Mouse (Mus musculus) adrenal gland (tissue): ENCODE measurements around the gene Ascl1.

Experiments used
- intact Hi-C: fragments of 180-260 bp; cut with DNase I; formaldehyde crosslinking; loops from one replicate; pipeline ENCODE4 v1.15.1; 2025

Gene Ascl1

DNA sequence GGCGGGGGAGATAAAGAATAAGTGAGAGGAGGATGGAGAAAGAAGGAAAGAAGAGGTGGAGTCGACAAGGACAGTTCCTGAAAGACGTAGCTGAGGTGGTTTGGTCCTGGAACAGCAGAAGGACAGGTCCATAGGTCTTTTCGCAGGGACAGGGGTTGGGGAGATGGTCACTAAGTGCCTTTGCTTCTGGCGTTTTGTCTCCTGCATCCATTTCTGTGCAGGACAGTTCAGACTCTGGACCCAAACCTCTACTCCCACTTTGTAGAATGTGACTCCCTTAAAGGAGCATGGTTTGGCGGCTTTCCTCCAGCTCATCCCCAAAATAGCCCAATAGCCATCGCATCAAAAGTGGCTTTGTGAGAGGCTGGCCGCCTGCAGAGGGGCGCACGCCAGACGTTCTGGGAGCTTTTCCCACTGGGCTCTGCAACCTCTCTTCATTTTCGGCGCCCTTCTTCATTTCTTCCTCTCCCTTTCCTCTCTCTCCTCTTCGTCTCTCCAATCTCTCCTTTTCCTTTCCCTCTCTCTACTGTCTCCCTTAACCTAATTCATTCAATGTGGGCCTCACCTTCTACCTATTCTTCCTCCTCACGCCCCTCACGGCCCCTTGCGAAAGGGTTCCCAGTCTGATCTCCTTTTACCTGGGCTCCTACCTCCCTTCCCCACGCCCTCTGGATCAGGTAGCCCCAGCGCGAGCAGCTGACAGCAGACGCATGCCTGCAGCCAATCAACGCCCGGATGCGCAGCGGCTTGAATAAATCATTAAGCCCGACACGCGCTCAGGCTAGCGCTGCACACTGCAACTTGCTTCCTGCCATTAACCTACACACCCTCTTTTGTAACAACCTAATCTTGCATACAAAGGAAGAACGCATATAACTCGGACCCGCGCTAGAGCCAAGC lies 7.5 kb downstream of the Ascl1 start:
- intact Hi-C loops = no loop called here

DNA sequence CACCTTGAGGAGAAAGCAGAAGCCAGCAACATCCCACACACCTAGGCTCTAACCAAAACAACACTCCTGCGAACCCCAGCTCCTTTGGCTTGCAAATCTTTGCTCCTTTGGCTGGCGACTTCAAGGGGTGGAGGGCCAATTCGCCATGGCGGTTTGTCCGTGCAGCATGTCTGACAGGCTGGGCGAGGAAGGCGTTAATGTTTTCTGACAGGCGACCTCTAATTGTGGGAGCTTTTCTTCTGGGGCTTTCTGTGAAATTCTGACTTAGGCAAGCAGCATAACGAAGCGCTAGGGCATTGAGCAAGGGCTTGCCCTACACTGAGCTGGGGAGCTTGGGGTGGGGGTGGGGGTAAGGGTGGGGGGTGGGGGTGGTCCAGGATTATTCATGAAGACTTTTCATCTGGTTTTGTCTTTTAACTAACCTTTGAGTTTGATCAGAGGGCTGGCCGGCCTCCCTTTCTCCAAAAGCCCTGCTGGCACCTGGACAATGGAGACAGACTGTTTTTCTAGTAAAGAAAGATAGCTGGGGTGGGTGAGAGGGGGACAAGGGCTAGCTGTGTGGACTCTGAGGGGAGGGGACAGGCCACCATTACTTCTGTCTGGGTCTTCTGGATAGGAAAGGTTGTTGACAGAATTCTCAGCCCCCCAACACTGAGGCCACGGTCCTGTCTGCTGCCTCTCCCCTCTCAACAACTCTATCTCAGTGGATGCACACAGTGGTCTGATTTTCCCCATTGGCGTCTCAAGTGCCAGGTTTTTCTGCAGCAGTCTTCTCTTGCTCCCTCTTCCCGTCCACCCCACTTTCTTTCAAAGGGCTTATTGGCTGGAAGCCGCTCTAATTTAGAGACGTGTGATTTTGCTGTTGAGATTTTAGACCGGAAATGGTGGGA lies 8.4 kb downstream of the Ascl1 start:
- intact Hi-C loops = no loop called here

DNA sequence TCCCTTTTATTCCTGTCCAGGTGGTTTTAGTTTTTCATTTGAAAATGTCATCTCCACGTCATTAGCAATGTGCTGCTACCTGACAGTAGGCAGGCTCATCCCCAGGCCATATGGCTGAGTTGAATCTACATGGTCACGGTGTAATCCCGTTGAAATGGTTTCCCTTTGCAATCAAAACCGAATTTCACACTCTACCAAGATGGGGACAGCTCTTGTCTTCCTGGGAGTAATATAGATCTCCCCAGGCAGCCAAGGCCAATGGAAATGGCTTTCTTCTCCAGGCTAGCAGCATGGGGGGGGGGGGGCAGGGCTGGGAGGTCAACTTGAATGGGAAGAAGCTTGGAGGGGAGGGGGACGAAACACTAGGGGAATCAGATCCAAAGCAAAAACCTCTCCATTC lies 15.6 kb downstream of the Ascl1 start:
- intact Hi-C loops = no loop called here

DNA sequence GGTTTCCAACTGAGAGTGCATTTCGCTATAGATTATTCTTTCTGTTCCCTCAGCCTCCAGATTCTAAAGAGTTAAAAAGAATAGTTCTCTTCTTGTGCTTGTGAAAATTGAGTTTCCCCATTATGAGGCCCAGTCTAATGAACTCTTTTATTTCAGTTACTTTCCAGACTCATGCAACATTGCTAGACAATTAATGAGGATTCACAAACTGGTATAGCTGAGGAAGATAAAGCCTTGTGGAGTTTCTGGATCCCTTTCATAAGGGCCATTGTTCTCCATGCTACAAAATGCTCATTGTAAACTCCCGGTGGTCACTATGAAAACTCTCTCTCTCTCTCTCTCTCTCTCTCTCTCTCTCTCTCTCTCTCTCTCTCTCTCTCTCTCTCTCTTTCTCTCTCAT lies 18.5 kb downstream of the Ascl1 start:
- intact Hi-C loops = no loop called here

DNA sequence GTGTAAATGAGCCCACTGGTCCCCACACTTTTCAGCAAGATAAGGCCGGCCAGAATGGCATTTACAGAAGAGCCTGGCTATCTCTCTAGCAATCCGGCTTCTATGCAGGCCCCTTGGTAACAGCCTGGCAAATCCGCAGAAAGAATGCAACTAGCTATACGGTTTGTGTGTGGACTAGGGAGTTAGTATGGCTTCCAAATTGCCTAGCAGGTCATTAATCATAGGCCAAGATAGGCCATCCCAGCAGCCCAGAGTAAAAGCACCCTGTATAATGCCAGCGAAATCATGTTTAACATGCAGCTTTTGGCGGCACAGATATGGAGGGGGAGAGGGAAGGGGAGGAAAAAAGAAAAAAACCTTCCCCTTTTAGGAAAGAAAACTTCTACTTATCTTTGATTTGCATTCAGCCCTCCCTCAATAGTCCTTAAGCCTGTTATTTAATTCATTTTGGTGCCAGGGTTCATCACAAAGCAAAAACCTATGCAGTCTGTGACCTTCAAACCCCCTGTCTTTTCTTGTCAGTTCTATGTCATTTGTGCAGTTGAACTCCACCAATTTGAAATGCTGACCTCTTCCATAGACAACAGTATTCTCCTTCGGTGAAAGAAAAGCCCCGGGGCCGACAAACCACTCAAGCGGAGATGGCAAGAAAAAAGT lies 19.9 kb downstream of the Ascl1 start:
- intact Hi-C loops = no loop called here

DNA sequence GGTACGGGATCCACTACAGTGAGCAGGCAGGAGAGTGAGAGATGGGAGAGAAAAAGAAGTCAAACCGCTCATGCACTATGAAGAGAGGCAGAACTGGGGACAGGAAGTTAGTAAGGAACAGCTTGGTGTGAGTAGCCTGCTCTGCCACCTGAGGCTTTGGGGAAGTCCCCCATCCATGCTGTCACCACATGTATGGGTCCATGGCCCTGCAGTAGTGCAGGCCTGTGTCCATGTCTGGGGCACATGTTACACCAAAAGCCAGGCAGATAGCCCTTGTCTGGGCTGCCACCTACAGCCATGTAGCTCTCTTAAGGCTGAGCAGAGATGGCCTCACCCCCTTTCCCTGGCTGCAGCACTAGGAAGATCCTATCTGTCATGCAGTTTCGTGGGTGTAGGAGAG lies 42.7 kb downstream of the Ascl1 start:
- intact Hi-C loops = no loop called here

DNA sequence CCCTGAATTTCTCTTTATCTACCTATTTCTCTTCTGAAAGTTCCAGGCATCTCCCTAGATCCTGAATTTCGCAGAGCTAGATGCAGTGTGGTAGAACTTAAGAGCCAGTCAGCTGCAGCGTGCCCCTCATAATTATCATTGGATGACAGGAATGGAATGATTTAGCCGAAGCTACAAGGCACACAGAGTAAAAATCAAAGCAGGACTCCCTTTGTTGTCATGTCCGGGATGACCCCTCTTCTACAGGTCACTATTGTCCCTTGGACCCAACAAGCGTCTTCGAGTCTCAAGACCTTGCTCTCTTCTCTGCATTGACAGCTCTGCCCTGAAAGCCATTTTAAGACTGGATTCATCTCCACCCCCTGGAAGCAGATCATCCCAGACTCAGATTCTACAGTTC lies 44.1 kb downstream of the Ascl1 start:
- intact Hi-C loops = no loop called here

DNA sequence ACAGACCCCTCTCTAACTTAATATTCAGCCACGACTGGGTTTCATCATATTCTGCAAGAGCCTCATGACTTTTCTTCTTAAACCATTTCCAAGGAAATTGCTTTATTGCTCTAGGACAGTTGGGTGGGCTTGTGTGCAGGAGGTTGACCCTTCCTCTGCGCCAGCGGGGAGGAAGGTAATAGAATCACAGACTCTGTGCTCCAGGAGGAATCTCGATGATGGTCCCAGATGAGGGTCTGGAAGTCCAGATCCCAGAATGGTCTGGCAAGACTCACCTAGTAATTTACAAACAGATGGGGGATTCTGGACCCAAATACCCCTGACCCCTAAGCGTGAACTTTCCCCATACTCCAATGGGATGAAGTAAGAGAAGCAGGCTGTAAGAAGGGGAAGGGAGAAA lies 45.2 kb downstream of the Ascl1 start:
- intact Hi-C loops = no loop called here

DNA sequence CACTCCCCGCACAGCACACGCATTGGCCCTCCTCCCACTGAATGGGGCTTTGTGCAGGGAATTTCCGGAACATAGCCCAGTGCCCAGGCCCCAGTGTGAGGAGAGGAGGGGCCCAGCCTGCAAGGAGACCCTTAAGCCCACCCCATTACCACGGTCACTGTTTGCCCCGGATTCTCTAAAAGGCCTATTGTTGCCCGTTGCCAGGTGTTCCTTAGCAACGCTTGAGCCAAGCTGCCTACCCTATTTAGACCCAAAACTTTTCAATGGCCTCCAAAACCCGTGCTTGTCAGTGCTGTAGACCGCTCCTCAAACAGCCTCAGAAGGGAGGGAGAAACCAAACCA lies 45.7 kb downstream of the Ascl1 start:
- intact Hi-C loops = no loop called here

DNA sequence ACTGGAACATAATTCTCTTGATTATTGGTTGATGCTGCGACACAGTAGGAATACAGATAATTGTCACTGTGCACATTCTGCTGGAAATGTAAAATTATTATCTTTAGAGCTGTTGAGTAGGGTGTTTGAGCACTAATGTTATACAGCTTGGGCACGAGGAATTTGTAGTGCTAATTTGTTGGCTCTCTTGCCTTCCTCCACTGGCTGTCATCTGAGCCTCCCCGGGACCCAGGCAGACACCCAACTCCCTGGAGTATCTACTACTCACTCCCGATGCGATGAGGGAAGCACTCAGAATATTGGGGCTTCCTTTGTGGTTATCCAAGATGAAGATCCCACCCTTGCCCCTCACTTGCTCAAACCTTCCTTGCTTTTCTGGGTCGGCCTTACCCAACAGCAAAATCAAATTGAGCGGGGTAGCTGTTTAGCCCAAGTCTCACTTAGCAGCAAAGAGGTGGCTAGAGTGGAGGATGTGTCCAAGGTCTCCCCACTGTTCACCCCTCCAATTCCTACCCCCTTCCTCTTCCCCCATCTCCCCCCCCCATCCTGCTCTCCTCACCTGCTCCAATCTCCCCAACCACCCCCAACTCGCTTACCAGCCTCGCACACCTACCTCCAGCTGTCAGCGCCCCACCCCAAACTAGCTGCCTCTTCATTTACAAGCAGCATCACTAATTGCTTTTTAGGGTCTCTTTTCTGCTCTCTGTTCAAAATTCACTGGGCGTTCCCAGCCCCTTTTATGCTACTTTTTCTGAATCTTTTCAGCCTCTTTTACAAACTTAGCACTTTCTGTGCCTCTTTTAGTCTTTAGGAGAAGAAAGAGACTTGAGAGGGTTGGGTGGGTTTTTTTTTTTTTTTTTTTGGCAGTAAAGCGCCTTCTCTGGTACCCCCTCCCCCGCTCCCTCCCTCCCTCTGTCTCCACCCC lies 46.4 kb downstream of the Ascl1 start:
- intact Hi-C loops = no loop called here

DNA sequence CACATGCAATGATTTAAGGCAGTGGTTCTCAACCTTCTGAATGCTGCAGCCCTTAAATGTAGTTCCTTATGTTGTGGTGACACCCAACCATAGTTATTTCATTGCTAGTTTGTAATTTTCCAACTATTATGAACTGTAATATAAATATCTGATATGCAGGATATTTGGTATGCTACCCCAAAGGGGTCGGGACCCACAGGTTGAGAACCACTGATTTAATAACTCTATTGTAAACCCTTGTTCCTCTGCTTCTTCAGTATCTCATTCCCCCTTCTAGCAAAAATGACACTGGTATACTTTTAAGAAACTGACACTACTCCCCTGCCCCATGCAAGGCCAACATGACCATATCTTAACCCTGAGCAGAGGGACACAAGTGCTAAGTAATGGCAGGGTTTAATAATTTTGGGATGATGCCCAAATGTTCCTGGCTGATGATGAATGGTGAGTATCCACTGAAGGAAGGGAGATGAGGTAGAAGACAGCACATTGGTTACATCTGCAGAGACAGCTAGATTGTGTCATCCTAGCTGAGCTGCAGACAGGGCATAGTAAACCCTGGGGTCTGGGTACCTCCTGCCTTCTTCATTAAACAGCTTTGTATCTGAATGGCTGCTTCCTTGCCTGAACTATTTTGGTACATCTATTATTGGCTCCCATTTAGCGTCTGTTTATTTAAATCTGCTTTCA lies 47.2 kb downstream of the Ascl1 start:
- intact Hi-C loops = no loop called here
